Mouse (Mus musculus) olfactory bulb, adult 2 months (tissue): ENCODE data around the gene Fam162a. TPM values are rescaled to one million over a fixed set of nuclear protein-coding genes. Genes with fewer than 3 reads are reported as not detected.
"Not testable (repeated sequence)": the region's sequence is repeated elsewhere in the genome, so short reads cannot be mapped to it uniquely, and the experiment has no call there.

Experiments
- H3K27ac ChIP-seq: fragments of 200-500 bp; 2 replicates; pipeline ENCODE4 v1.5.1; 2012; ENCODE audit warnings: low read depth, low read length; ENCODE audit not compliant: insufficient read depth
- H3K4me1 ChIP-seq: fragments of 200-500 bp; 2 replicates; pipeline ENCODE4 v1.6.1; 2012; ENCODE audit warnings: low read length; ENCODE audit not compliant: control insufficient read depth, insufficient read depth
- H3K4me3 ChIP-seq: fragments of 200-500 bp; 2 replicates; pipeline ENCODE4 v1.5.1; 2012; ENCODE audit warnings: mild to moderate bottlenecking, low read depth, low read length, moderate library complexity; ENCODE audit not compliant: insufficient read depth
- CTCF ChIP-seq: fragments of 200-500 bp; IDR thresholded peaks from 2 replicates; pipeline ENCODE4 v1.5.1; 2012; ENCODE audit warnings: low read depth, mild to moderate bottlenecking, low read length, moderate library complexity; ENCODE audit not compliant: insufficient read depth
- POLR2A ChIP-seq: fragments of 200-500 bp; IDR thresholded peaks from 2 replicates; pipeline ENCODE4 v1.6.1; 2012; ENCODE audit warnings: mild to moderate bottlenecking, low read depth, low read length, moderate library complexity; ENCODE audit not compliant: insufficient read depth
- WGBS: fragments of 180-500 bp; shearing (Covaris S2); methylation state at CpG from one replicate; pipeline ENCODE4 v1.1.7; 2018; 5-methylcytosine and 5-hydroxymethylcytosine counted together
- polyA plus RNA-seq: library from polyadenylated mRNA; stranded (reverse); fragments of >200 nt; gene quantifications from 2 replicates; pipeline ENCODE4 v1.2.4, GENCODE M21; 2012; ENCODE audit warnings: low replicate concordance; ENCODE audit not compliant: missing spikeins, insufficient read depth, insufficient read length

Fam162a gene
- polyA plus RNA-seq, 1 experiment = not detected

DNA sequence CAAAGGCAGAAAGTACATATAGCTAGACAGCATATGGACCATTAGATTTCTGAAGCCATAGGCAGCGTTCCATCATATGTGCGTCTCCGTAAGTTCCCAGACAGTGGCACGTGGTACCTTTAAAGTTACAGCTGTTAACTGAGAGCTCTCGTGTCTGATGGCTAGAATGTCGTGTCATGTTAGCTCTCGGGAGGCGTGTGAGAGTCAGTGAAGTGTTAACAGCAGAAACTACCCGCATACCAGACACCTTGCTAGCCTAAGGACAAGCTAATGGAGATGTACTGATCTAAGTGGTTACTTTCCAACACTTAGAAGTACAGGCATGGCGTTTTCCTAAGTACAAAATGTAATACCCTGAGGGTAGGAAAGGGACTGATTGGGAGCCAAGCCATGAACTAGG, 28.3 kb downstream of the Fam162a start:
- 88% methylated on average over 10 of the region's 10 CpGs for WGBS
- no peak overlapping the region for H3K4me3 ChIP-seq
- no peak for TF ChIP-seq CTCF
- TF ChIP-seq POLR2A = no peak

DNA sequence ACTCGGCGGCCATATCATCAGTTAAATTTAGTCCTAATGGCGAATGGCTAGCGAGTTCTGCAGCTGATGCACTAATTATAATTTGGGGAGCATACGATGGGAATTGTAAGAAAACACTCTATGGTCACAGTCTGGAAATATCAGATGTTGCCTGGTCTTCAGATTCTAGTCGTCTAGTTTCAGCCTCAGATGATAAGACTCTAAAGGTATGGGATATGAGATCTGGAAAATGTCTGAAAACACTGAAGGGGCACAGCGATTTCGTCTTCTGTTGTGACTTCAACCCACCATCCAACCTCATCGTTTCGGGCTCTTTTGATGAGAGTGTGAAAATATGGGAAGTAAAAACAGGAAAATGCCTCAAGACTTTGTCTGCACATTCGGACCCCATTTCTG, 29.8 kb downstream of the Fam162a start:
- no peak for TF ChIP-seq CTCF
- TF ChIP-seq POLR2A = no peak
- H3K4me1 ChIP-seq = no peaks in the 10 kb centered on the region
- peak overlapping the region; percentile 78 for H3K27ac ChIP-seq
- WGBS = 20% methylated on average over 11 of the region's 11 CpGs
- peak overlapping the region; percentile 62 for H3K4me3 ChIP-seq

More for the DNA sequence above, 28.3 kb downstream of the Fam162a start:
- H3K27ac ChIP-seq = no peak overlapping the region
- H3K4me1 ChIP-seq = no peaks in the 10 kb centered on the region

DNA sequence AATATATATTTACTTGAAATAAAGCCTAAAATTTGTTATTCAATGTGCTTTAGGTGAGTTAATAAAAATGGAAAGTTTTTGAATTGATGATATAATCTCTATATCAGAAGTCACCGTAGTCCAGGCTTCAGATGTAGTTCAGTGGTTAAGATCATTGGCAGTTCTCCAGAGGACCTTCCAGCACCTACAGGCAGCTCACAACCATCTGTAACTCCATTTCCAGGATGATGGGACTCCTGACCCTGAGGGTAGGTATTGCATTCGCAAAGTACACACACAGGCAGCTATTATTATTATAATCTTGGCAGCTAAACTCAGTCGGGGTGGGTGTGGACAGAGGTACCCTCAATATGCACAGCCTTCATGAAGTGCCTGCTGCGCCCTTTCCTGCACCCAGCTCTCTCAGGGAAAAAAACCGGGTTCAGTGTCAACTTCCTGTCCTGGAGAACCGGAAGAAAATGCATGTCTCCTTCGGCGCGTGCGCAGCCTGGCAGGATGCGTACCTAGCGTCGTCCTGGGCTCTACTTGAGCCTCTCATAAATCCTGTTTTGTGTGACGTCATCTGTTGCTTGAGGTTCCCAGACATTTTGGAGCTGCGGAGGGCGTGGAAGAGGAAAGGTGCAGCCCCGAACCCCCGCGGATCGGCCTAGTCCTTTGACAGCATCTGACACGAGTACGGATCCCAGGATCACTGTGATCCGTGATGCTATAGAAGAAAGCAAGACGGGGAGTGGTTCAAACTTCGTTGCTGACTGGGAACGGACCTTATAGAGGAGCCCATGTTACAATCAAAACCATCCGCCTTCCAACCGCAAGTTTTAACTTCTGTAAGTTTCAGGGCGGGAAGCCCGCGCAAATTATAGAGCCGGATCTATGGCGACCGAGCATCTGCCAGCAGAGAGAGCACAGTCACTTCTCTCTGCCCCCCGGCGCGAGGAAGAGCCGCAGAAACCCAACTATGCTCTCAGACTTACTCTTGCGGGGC, 30.5 kb downstream of the Fam162a start, which contains the start of gene Wdr5b:
Wdr5b (plus strand) TSS at position 551 of the 985 bp plus-strand sequence.
- Histone ChIP-seq H3K4me1 (no peaks in the 10 kb centered on the region), H3K4me3 (peak within 1 kb of the TSS; percentile 62), H3K27ac (peak within 1 kb of the TSS; percentile 78)
- 2% methylated on average over 39 of the region's 39 CpGs for WGBS
- TF ChIP-seq CTCF (no peak), POLR2A (peak; percentile 32; the same call in 1 of the 2 replicates)

DNA sequence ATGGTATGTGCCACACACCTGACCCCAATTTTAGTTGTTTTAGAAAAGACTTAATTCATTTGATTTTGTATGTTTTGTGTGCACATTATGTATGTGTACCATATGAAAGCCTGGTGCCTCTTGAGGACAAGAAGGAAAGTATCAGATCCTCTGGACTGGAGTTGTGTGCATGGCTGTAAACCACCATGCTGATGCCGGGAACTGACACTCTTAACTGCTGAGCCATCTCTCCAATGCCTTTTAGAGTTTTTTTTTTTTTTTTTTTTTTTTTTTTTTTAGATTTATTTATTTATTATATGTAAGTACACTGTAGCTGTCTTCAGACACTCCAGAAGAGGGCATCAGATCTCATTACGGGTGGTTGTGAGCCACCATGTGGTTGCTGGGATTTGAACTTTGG, 43.3 kb downstream of the Fam162a start:
- H3K4me1 ChIP-seq, H3K4me3 ChIP-seq, H3K27ac ChIP-seq: not testable (repeated sequence)
- 92% methylated on average over 1 of the region's 2 CpGs for WGBS

DNA sequence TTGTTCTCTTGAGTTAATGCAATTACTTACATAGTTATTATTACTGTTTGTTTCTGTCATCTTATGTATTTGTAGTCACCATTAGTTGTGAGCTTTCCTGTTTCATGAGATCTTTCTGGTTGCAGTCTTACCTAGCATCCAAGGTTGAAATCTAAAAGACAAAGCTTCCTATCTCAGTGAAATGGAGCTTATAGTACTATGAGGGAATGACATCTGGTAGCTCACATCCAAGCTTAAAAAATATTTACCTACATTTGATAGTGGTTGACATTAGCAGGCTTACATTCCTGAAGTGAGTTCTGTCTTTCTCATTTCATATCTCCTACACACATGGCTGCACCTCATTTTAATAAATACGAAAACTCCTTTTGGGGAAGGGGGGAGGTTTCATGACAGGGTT, 55.1 kb downstream of the Fam162a start:
- Histone ChIP-seq H3K4me1 (no peaks in the 10 kb centered on the region), H3K27ac (no peak overlapping the region), H3K4me3 (no peak overlapping the region)
- WGBS = 96% methylated on average over 1 of the region's 1 CpGs
- no peak for TF ChIP-seq POLR2A
- no peak for TF ChIP-seq CTCF

DNA sequence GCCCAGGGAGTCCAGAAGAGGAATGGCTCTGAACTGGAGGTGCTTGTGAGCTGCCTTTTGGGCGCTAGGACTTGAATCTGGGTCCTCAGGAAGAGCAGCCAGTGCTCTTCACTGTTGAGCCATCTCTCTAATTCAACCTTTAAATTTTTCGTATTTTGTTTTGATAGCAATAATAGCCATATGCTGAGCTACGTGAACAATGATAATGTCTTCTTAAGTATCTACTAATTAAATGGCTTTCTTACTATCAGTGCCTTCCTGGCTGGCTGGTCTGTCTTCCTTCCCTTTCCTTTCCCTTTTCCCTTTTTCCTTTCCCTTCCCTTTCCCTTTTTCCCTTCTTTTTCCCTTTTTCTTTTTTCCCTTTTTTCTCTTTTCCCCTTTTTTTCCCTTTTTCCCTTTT, 63.0 kb downstream of the Fam162a start:
- H3K4me1 ChIP-seq = no peaks in the 10 kb centered on the region
- TF ChIP-seq POLR2A = no peak
- no peak for TF ChIP-seq CTCF
- 89% methylated on average over 3 of the region's 3 CpGs for WGBS
- no peak overlapping the region for H3K4me3 ChIP-seq
- H3K27ac ChIP-seq = no peak overlapping the region

DNA sequence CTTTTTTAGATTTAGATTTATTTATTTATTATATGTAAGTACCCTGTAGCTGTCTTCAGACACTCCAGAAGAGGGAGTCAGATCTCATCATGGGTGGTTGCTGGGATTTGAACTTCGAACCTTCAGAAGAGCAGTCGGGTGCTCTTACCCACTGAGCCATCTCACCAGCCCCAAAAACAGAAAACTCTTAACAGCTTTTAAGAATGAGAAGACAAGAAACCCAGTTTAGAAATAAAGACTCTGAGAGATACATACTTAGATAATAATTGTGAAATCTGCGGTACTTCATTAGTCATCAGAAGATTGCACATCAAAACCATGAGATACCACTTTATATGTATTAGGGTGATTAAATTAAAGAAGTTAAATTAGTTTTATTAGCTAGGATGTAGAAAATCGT, 72.5 kb downstream of the Fam162a start:
- not testable (repeated sequence) for H3K4me1 ChIP-seq, H3K4me3 ChIP-seq, H3K27ac ChIP-seq
- WGBS = 92% methylated on average over 4 of the region's 4 CpGs

Other genes with a start within 250 kb of the Fam162a start
- not detected in 2 replicates for gene Parp14, start 200.1 kb downstream of the Fam162a start, polyA plus RNA-seq
- gene Parp9, start 133.1 kb downstream of the Fam162a start, polyA plus RNA-seq = not detected in 2 replicates
- gene Dtx3l, start 132.4 kb downstream of the Fam162a start, polyA plus RNA-seq = not detected in 2 replicates
- gene Kpna1, start 92.8 kb downstream of the Fam162a start, polyA plus RNA-seq = 130 TPM in 1 of 2 replicates, not detected in the other
- gene Wdr5b, start 30.4 kb downstream of the Fam162a start, polyA plus RNA-seq = not detected in 2 replicates
- not detected in 2 replicates for gene Ccdc58, start 91 bp upstream of the Fam162a start, polyA plus RNA-seq
- not detected in 2 replicates for gene Csta1, start 59.6 kb upstream of the Fam162a start, polyA plus RNA-seq
- gene Stfa2l1, start 85.2 kb upstream of the Fam162a start, polyA plus RNA-seq = not detected in 2 replicates
- gene Gm5483, start 112.6 kb upstream of the Fam162a start, polyA plus RNA-seq = not detected in 2 replicates
- gene Gm5416, start 138.8 kb upstream of the Fam162a start, polyA plus RNA-seq = not detected in 2 replicates
- not detected in 2 replicates for gene 2010005H15Rik, start 149.9 kb upstream of the Fam162a start, polyA plus RNA-seq
- not detected in 2 replicates for gene Stfa1, start 205.4 kb upstream of the Fam162a start, polyA plus RNA-seq